Mouse (Mus musculus) effector memory CD4-positive, alpha-beta T cell, adult 5 months (primary cell): ENCODE measurements around the gene A630076J17Rik. TPM values are rescaled to one million over a fixed set of nuclear protein-coding genes. Genes with fewer than 3 reads are reported as not detected.

Source experiments
- polyA plus RNA-seq: library from polyadenylated mRNA; unstranded; fragments of 100-300 nt; shearing (Covaris generic); gene quantifications from one replicate; pipeline ENCODE4 v1.2.1, GENCODE M21; 2017

A630076J17Rik gene
- polyA plus RNA-seq = not detected

GRCm38 (mm10) chr3:107230527-107230926 is at the start of gene A630076J17Rik:
Gene A630076J17Rik (plus strand): TSS chr3:107230614.

DNA sequence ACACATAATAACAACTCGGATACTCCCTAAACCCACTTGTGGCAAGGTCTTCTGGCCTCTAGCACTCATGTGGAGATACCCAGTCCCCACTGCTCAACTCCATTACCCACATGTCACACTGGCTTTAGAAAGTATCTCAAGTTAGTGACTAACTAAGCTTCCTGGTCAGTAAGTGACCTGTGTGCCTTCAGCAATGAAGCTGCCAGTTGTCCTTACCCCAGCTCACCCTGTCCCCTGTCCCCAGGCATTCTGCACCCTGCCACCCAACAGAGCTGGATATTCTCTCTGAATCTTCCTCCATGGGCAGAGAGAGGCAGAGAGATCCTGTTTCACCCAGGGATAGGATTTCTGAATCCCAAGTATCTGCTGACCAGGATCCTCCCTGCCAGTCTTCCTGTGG is 47.7 kb upstream of the A630076J17Rik start, which contains the start of gene Kcna10:
Gene Kcna10 (plus strand): TSS at position 301 of the 400 bp plus-strand sequence.

GRCm38 (mm10) chr3:107221608-107222007 is 8.8 kb upstream of the A630076J17Rik start, which contains the start of gene Cym:
Gene Cym (minus strand): TSS chr3:107221732.

GRCm38 (mm10) chr3:107239607-107240006 is 9.2 kb downstream of the A630076J17Rik start, which contains the start of gene Prok1:
Gene Prok1 (minus strand): TSS chr3:107239707.

DNA sequence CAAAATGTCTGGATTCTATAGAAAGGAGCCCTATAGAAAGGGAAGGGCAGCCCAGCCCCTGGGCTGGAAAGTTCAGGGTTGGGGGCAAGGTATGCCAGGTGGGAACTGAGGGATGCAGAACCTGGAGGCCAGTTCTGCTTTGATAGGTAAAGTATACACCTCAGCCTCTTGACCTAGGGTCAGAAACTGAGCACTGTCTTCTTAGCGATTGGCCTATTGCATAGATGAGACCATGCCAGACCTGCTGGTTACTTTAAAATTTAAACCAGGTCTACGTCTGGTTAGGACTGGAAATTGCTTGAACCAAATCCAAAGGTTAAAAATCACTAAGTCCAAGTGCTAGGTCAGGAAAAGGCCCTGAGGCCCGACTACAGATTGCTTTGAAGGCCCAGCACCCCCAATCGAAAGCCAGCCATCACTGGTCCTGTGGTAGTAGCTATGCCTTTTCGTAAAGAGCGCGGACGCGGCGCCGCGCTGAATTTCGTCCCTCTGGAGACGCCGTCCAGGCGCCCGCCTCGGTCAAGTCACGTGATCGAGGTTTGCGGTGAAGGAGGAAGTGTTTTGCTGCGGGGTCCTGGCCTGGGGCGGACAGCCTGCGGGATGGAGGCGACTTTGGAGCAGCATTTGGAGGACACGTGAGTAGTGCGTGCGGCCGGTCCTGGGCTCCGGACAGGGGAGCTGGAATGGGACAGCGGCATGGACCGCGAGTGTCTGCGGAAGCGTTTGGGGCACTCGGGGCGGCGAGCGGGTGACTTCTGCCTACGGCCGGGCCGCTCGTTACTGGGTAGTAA is 48.3 kb downstream of the A630076J17Rik start, which contains the start of gene Lamtor5:
Gene Lamtor5 (plus strand): TSS at position 380 of the 791 bp plus-strand sequence.

Other genes starting within 250 kb of the A630076J17Rik start
- gene Kcna3, start 194.4 kb upstream of the A630076J17Rik start, polyA plus RNA-seq = 49.9 TPM
- 0.19 TPM for gene Kcna2, start 129.5 kb upstream of the A630076J17Rik start, polyA plus RNA-seq
- gene Kcna10, start 47.6 kb upstream of the A630076J17Rik start, polyA plus RNA-seq = not detected
- not detected for gene Cym, start 8.9 kb upstream of the A630076J17Rik start, polyA plus RNA-seq
- gene Prok1, start 9.1 kb downstream of the A630076J17Rik start, polyA plus RNA-seq = not detected
- 84.9 TPM for gene Lamtor5, start 48.2 kb downstream of the A630076J17Rik start, polyA plus RNA-seq
- not detected for gene Slc16a4, start 60.6 kb downstream of the A630076J17Rik start, polyA plus RNA-seq
- 13.3 TPM for gene Rbm15, start 103.1 kb downstream of the A630076J17Rik start, polyA plus RNA-seq
- gene Kcnc4, start 228.9 kb downstream of the A630076J17Rik start, polyA plus RNA-seq = not detected